Mouse (Mus musculus): ENCODE measurements around the gene Pip4k2b.

The Pip4k2b gene

DNA sequence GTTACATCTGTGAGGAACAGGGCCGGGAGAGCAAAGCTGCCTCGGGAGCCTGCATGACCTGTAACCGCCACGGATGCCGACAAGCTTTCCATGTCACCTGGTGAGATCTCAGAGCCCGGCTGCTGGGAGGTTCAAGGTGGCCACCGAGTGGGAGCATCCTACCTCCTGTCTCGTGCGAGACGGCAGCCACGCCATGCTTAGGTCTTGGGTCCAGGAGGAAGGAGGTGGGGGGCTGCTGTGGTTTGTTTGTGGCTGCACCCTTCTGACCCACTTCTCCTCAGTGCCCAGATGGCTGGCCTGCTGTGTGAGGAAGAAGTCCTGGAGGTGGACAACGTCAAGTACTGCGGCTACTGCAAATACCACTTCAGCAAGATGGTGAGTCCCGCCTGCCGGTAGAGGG is 77.7 kb downstream of the Pip4k2b start:
- DNase-seq (ENCODE audit: low read depth): no peak

DNA sequence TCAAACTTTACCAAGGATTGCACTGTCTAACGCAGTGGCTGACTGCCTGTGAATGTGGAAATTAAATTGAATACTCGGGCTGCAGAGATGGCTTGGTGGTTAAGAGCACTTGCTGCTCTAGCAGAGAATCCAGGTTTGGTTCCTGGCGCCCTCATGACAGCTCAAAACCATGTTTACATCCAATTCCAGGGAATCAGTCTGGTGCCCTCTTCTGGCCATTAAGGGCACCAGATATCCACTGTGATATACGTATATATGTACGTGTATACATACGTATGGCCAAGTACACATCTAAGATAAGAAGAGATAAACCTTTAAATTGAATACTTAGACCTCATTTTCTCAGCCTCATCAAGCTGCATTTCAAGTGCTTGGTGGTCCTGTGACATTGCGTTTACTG is 78.3 kb downstream of the Pip4k2b start:
- DNase-seq (ENCODE audit: low read depth): no peak

DNA sequence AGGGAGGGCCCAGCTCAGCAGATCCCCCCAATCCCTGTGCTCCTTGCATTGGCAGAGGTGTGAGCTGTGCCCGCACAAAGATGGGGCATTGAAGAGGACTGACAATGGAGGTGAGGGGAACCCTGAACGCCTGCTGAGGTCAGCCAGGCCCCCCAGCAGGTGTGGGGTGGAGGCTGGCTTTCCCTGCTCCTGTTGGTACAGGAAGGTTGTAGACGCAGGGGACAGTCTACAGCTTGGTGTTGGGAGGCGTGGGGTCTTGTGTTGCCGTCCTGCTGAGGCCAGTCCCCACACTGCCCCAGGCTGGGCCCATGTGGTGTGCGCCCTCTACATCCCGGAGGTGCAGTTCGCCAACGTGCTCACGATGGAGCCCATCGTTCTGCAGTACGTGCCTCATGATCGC is 79.1 kb downstream of the Pip4k2b start:
- no peak for DNase-seq (ENCODE audit: low read depth)

All from c-Kit-positive CD71-positive TER-119-negative erythroid progenitor cells, embryonic 14.5 days (primary cell).